Mouse (Mus musculus) embryonic facial prominence, embryonic 15.5 days (tissue): ENCODE measurements around the gene Rassf6. TPM values are rescaled to one million over a fixed set of nuclear protein-coding genes. Genes with fewer than 3 reads are reported as not detected.

ENCODE experiments used
- ATAC-seq: fragments of 200-750 bp; cut with Nextera tagmentation; 2 replicates; pipeline ENCODE4 v1.8.0; 2017; ENCODE audit warnings: low read depth, moderate TSS enrichment; ENCODE audit not compliant: insufficient number of reproducible peaks, low FRiP score, low TSS enrichment
- H3K27ac ChIP-seq: fragments of 300-500 bp; sonication (generic); replicated peaks from 2 replicates; pipeline ENCODE4 v1.5.1; 2015; ENCODE audit warnings: mild to moderate bottlenecking, inconsistent platforms
- H3K27me3 ChIP-seq: fragments of 300-500 bp; sonication (generic); 2 replicates; pipeline ENCODE4 v1.6.1; 2015; ENCODE audit warnings: inconsistent platforms
- H3K36me3 ChIP-seq: fragments of 300-500 bp; sonication (generic); 2 replicates; pipeline ENCODE4 v1.6.1; 2015; ENCODE audit warnings: mild to moderate bottlenecking, inconsistent platforms
- H3K4me1 ChIP-seq: fragments of 300-500 bp; sonication (generic); 2 replicates; pipeline ENCODE4 v1.6.1; 2015; ENCODE audit warnings: inconsistent platforms
- H3K4me2 ChIP-seq: fragments of 300-500 bp; sonication (generic); replicated peaks from 2 replicates; pipeline ENCODE4 v1.6.1; 2015; ENCODE audit warnings: mild to moderate bottlenecking, inconsistent platforms
- H3K4me3 ChIP-seq: fragments of 300-500 bp; sonication (generic); replicated peaks from 2 replicates; pipeline ENCODE4 v1.5.1; 2015; ENCODE audit warnings: mild to moderate bottlenecking, inconsistent platforms
- H3K9ac ChIP-seq: fragments of 300-500 bp; sonication (generic); 2 replicates; pipeline ENCODE4 v1.6.1; 2015; ENCODE audit warnings: inconsistent platforms
- H3K9me3 ChIP-seq: fragments of 300-500 bp; sonication (generic); replicated peaks from 2 replicates; pipeline ENCODE4 v1.6.1; 2016; ENCODE audit warnings: inconsistent platforms
- WGBS: fragments of 180-500 bp; shearing (Covaris S2); methylation state at CpG from one replicate; pipeline ENCODE4 v1.1.7; 2015; 5-methylcytosine and 5-hydroxymethylcytosine counted together
- polyA plus RNA-seq: library from polyadenylated mRNA; unstranded; fragments of >200 nt; fragmentation: Nextera tagmentation; extraction: Ambion mirVana; gene quantifications from 2 replicates; pipeline ENCODE4 v1.2.1, GENCODE M21; 2015

Gene Rassf6
- polyA plus RNA-seq, 1 experiment from 2014 or later, result 4.3 TPM

GRCm38 (mm10) chr5:90571216-90571615, 69.2 kb downstream of the Rassf6 start:
- no peak overlapping the region for H3K4me3 ChIP-seq
- H3K27me3 ChIP-seq, result no peaks in the 10 kb centered on the region
- WGBS, result 35% methylated on average over 3 of the region's 3 CpGs
- ATAC-seq, result no peak
- no peaks in the 10 kb centered on the region for H3K9me3 ChIP-seq
- no peak overlapping the region for H3K27ac ChIP-seq
- H3K36me3 ChIP-seq, result no peaks in the 10 kb centered on the region
- H3K4me2 ChIP-seq, result no peak overlapping the region
- no peaks in the 10 kb centered on the region for H3K4me1 ChIP-seq
- H3K9ac ChIP-seq, result no peak overlapping the region

- no peak overlapping the region for H3K4me2 ChIP-seq
- no peak overlapping the region for H3K9ac ChIP-seq
- ATAC-seq, result no peak
Measured at GRCm38 (mm10) chr5:90568338-90568737, 72.1 kb downstream of the Rassf6 start.

GRCm38 (mm10) chr5:90567788-90568187, 72.7 kb downstream of the Rassf6 start:
- H3K4me3 ChIP-seq, result no peak overlapping the region
- no peak overlapping the region for H3K27ac ChIP-seq
- no peak overlapping the region for H3K4me2 ChIP-seq
- no peak for ATAC-seq
- WGBS, result 63% methylated on average over 5 of the region's 5 CpGs
- H3K9me3 ChIP-seq, result no peaks in the 10 kb centered on the region
- no peaks in the 10 kb centered on the region for H3K27me3 ChIP-seq
- no peaks in the 10 kb centered on the region for H3K4me1 ChIP-seq
- no peaks in the 10 kb centered on the region for H3K36me3 ChIP-seq
- no peak overlapping the region for H3K9ac ChIP-seq

More at GRCm38 (mm10) chr5:90568338-90568737, 72.1 kb downstream of the Rassf6 start:
- Histone ChIP-seq H3K27me3 (no peaks in the 10 kb centered on the region), H3K36me3 (no peaks in the 10 kb centered on the region), H3K4me1 (no peaks in the 10 kb centered on the region), H3K27ac (no peak overlapping the region), H3K9me3 (no peaks in the 10 kb centered on the region), H3K4me3 (no peak overlapping the region)

- H3K4me1 ChIP-seq, result no peaks in the 10 kb centered on the region
- H3K9me3 ChIP-seq, result no peaks in the 10 kb centered on the region
- no peaks in the 10 kb centered on the region for H3K36me3 ChIP-seq
- no peak overlapping the region for H3K4me2 ChIP-seq
- H3K27ac ChIP-seq, result no peak overlapping the region
- WGBS, result 78% methylated on average over 6 of the region's 6 CpGs
- no peak for ATAC-seq
- H3K27me3 ChIP-seq, result no peaks in the 10 kb centered on the region
- no peak overlapping the region for H3K9ac ChIP-seq
- no peak overlapping the region for H3K4me3 ChIP-seq
Measured at GRCm38 (mm10) chr5:90565205-90565604, 75.3 kb downstream of the Rassf6 start.

GRCm38 (mm10) chr5:90564161-90564560, 76.3 kb downstream of the Rassf6 start:
- Histone ChIP-seq H3K4me3 (no peak overlapping the region), H3K36me3 (no peaks in the 10 kb centered on the region), H3K9me3 (no peaks in the 10 kb centered on the region), H3K4me1 (no peaks in the 10 kb centered on the region), H3K27ac (no peak overlapping the region), H3K27me3 (no peaks in the 10 kb centered on the region), H3K4me2 (no peak overlapping the region), H3K9ac (no peak overlapping the region)
- ATAC-seq, result no peak
- 76% methylated on average over 4 of the region's 4 CpGs for WGBS

- no peak overlapping the region for H3K4me3 ChIP-seq
- H3K27ac ChIP-seq, result no peak overlapping the region
- no peak overlapping the region for H3K9ac ChIP-seq
- no peaks in the 10 kb centered on the region for H3K9me3 ChIP-seq
- no peaks in the 10 kb centered on the region for H3K4me1 ChIP-seq
- ATAC-seq, result no peak
- H3K27me3 ChIP-seq, result no peaks in the 10 kb centered on the region
- H3K4me2 ChIP-seq, result no peak overlapping the region
- WGBS, result 68% methylated on average over 4 of the region's 4 CpGs
- no peaks in the 10 kb centered on the region for H3K36me3 ChIP-seq
Measured at GRCm38 (mm10) chr5:90562880-90563279, 77.6 kb downstream of the Rassf6 start.

GRCm38 (mm10) chr5:90561721-90562275, 78.7 kb downstream of the Rassf6 start:
- Histone ChIP-seq H3K27me3 (no peaks in the 10 kb centered on the region), H3K4me1 (no peaks in the 10 kb centered on the region), H3K27ac (no peak overlapping the region), H3K36me3 (no peaks in the 10 kb centered on the region), H3K9me3 (no peaks in the 10 kb centered on the region), H3K4me2 (no peak overlapping the region), H3K4me3 (no peak overlapping the region), H3K9ac (no peak overlapping the region)
- WGBS, result 94% methylated on average over 11 of the region's 11 CpGs
- no peak for ATAC-seq

GRCm38 (mm10) chr5:90560743-90561142, 79.7 kb downstream of the Rassf6 start, which contains the start of gene 5830473C10Rik:
Gene 5830473C10Rik, plus strand, starts transcription at chr5:90561107.
- WGBS, result 84% methylated on average over 6 of the region's 6 CpGs
- H3K9ac ChIP-seq, result no peak within 1 kb of the TSS
- no peaks in the 10 kb centered on the region for H3K36me3 ChIP-seq
- no peak within 1 kb of the TSS for H3K4me2 ChIP-seq
- H3K4me1 ChIP-seq, result no peaks in the 10 kb centered on the region
- no peak within 1 kb of the TSS for H3K4me3 ChIP-seq
- ATAC-seq, result no peak
- no peaks in the 10 kb centered on the region for H3K27me3 ChIP-seq
- no peaks in the 10 kb centered on the region for H3K9me3 ChIP-seq
- H3K27ac ChIP-seq, result no peak within 1 kb of the TSS

- Histone ChIP-seq H3K9ac (no peak overlapping the region), H3K4me1 (no peaks in the 10 kb centered on the region), H3K4me3 (no peak overlapping the region), H3K9me3 (no peaks in the 10 kb centered on the region), H3K4me2 (no peak overlapping the region), H3K27me3 (no peaks in the 10 kb centered on the region), H3K27ac (no peak overlapping the region), H3K36me3 (no peaks in the 10 kb centered on the region)
- 82% methylated on average over 3 of the region's 3 CpGs for WGBS
- no peak for ATAC-seq
Measured at GRCm38 (mm10) chr5:90556052-90556451, 84.4 kb downstream of the Rassf6 start.

Other genes starting within 250 kb of the Rassf6 start
- gene Alb, start 179.8 kb downstream of the Rassf6 start, polyA plus RNA-seq, result 2.6 and 3.1 TPM in 2 replicates
- 0.21 and 0.64 TPM in 2 replicates for gene Afp, start 149.9 kb downstream of the Rassf6 start, polyA plus RNA-seq
- gene Afm, start 121.7 kb downstream of the Rassf6 start, polyA plus RNA-seq, result not detected in 2 replicates
- gene 5830473C10Rik, start 79.5 kb downstream of the Rassf6 start, polyA plus RNA-seq, result 0.20 TPM in 1 of 2 replicates, not detected in the other
- gene Cxcl5, start 118.7 kb upstream of the Rassf6 start, polyA plus RNA-seq, result 1.4 and 3.2 TPM in 2 replicates
- 2.7 TPM in 2 replicates for gene Ppbp, start 127.9 kb upstream of the Rassf6 start, polyA plus RNA-seq
- 110 and 123 TPM in 2 replicates for gene Pf4, start 131.8 kb upstream of the Rassf6 start, polyA plus RNA-seq
- gene Cxcl3, start 145.4 kb upstream of the Rassf6 start, polyA plus RNA-seq, result 0.16 TPM in 1 of 2 replicates, not detected in the other
- 0.08 and 0.29 TPM in 2 replicates for gene Cxcl15, start 153.9 kb upstream of the Rassf6 start, polyA plus RNA-seq